Mouse (Mus musculus) ovary, postnatal 14 days (tissue): Measurements from ENCODE around the gene P4ha3.

Source experiments
- DNase-seq: peaks from one replicate; pipeline ENCODE4 v3.0.0; 2022; ENCODE audit warnings: low spot score

Gene P4ha3

DNA sequence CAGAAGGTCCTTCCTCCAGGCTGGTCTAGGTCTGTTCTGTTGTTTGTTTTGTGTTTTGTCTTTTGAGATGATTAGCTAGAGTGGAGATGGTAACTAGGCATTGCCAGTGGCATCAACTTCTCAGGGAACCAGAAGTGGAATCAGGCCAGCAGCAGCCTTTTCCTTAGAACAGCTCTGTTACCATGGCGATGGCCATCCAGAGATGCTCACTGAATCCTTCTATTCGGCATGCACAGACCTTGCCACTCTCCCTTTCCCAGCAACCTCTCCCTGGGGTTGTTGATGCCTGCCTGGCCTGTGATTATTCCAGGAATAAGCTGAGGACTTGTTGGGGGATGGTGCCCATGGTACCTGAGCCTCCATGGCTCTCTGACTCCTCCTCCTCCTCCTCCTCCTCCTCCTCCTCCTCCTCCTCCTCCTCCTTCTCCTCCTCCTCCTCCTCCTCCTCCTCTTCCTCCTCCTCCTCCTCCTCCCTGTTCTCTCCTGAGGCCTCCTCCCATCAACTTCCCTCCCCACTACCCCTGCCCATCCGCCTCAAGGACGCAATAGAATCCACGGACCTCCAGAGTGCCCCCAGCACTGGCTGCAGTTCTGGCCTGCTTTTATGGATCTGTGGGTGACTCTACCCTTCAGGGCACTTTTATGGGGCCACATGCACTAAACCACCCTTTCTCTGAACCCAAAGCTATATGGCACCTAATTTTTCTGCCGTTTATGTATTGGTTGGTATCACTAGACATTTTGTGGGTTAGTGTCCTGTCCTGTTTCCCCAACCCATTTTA is 22.7 kb downstream of the P4ha3 start:
- no peak for DNase-seq

DNA sequence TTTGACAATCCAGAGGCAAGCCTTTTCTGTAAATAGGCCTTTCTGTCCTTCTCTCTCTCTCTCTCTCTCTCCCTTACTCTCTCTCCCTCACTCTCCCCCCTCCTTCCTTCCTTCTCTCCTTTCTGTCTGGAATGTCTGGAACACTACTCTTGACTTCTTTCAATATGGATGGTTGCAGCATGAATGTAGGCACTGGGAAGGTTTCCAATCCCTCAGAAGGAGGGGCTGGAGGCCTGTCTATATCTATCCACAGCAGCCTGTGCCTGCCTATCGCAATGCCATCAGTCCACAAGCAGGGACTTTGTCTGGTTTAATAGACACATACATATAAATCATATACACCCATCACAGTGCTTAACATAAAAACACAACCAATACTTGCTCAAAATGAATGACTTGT is 23.9 kb downstream of the P4ha3 start:
- no peak for DNase-seq

DNA sequence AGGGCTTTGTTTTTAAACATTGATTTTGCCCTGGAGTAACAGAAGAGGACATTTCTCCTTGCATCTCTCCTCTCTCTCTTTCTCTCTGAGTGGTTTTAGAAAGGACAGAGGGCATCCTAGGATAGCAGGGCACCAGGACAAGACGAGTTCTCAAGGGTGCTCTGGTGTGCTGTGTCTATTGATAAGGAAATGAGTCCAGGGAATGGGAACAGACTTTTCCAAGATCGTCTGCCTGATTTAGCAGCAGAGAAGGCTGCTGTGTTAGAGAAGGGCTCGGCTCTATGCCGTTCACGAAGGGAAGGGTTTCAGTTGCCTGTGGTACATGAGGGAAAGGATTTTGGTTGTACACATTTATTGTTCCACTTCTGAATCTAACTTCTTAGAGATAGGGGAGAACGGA is 24.4 kb downstream of the P4ha3 start:
- no peak for DNase-seq

DNA sequence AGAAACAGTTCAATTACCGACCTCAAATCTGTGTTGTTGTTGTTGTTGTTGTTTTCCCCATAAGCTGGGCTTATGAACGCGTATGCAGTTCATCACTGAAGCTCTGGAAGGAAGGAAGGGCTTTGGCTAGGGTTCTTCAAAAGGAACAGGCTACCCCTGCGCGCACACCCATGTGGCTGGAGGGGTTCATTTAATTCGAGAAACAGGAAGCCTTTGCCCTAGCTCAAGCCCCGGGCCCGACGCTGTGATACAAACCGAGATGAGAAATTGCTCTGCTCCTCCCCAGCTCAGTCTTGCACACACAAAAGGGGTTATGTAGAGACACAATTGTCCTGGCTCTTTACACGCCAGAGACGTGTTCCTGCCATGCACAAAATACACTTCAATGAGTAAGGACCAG is 25.0 kb downstream of the P4ha3 start:
- no peak for DNase-seq

DNA sequence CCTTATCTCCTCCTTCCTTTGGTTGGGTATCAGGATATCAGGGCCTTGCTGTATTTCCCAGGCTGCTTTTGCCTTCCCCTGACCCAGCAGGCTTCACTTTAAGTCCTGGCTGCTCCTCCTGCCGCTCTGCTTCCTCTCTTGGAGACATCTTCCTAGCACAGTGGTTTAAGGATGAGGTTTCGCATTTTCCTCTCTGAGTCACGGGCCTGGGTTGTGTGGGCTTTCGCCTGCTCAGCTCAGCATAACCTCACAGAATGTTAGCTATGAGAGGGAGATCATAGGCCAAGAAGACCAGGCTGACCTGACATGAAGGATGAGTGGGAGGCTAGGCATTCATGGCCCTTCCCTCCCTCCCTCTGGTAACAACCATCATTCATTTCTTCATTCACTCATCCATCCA is 27.4 kb downstream of the P4ha3 start:
- DNase-seq = no peak

DNA sequence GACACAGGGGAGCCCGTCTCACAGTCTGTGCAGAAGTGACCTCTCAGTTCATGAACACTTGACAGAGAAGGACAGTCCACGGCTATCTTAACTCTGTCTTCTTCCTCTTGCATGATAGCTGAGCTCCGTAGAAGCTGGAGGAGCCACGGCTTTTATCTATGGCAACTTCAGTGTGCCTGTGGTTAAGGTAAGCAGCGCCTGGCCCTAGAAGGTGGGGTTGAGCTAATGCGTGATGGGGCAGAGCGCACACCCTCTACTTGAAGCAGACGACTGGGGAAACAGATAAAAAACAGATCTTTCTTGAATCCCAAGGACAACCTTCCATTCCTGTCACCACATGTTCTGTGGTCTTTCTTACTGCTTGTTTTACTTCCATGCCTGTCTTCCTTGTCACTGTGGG is 31.6 kb downstream of the P4ha3 start:
- DNase-seq = no peak

DNA sequence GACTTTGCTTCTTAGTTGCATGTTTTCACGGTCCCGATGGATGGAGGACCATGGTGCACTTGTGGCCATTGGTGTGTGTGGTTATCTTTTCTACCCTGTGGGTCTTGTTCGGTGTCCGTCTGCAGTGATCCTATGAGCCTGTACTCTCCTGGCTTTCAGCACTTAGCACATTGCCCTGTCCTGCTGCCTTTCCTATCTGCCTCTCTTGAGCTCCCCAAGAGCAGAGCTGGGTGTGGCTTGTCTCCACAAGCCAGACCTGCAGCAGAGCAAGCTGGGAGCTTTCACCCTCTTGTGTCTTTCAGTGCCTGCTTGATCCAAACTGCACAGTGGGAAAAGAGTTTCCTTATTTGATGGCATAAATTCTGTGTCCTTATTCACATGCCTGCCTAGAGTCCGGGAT is 32.2 kb downstream of the P4ha3 start:
- DNase-seq = no peak

DNA sequence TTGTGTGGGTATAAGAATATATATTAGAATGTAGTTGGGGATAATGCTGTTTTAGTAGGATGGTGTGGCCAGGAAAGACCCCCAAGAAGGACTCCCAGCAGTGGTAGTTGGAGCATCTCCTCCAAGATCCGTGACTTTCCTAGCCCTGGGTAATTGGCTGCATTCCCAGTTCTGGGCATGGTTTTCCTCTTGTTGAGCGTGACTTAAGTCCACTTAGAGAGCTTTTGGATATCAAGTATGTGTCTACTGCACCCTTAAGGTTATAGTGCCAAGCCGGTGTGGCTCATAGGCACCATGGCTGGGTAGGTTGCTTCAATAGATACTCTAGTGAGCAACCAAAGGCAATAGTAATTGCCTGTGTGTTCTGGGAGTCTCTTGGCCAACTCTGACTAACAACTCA is 38.4 kb downstream of the P4ha3 start:
- DNase-seq = no peak

DNA sequence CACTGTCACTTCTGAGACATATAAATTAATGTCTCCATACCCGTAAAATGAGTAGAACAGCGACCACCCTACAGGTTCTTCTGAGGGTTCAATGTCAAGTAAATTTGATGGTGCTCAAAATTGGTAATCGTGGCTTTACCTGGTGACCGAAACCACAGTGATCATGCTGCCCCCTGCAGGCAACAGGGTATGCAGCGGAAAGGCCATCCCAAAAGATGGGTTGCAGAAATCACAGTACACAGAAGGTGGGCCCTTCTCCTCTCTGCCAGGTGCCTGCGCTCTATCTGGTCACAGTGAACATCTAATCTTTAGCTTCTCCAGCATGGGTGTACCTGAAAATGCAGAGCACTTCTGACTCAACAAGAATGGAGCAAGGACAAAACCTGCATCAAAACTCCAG is 40.2 kb downstream of the P4ha3 start:
- DNase-seq = peak; percentile 43

DNA sequence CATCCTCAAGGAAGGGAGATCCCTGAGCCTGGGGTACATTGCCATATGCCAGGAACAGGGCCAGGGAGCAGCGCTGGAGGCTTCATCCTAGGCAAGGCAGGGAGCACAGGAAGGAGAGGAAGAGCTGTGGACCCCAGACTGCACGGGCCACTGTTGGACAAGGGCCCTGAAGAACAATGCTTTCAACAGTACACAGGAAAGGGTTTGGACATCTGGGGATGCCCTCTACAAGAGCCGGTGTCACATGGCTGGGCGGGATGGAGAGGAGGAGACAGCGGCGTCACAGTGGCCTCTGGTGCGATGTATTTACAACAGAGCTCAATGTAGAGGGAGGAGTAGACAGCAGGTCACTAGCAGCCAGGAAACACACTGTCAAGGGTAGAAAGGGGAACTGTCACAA is 42.2 kb downstream of the P4ha3 start:
- no peak for DNase-seq

DNA sequence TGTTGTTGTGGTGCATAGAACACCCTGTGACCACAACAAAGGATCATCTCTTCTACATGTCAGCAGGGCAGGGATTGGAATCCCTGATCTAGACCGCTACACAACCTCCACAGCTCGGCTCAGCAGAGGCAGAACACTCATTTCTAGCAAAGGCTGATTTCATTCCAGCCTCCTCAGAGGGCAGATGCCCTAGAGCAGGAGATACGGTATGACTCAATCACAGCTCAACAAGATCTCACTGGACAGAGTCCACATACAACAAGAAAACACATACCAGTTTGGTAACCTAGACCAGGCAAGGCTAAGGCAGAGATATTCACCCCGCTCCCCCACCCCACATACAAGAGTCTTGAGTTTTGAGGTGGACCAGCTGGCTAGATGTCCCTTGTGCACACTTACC is 43.3 kb downstream of the P4ha3 start:
- no peak for DNase-seq

DNA sequence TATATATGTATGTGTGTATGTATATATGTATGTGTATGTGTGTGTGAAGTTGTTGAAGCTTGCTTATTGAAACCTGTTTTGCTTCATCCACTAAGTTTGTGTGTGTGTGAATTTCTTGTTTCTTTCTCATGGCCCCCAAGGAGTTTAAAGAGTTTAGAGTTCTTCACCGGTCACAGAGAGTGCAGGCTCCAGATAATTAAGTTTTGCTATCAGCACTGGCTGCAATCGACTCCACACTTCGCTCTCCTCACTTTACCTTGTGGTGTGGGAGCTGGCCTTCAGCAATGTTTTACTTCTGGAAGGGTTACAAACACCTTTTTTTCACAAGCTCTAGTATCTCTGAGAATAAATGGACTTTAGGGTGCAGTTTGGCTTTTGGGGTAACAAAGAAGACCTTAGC is 45.9 kb downstream of the P4ha3 start:
- DNase-seq = no peak

DNA sequence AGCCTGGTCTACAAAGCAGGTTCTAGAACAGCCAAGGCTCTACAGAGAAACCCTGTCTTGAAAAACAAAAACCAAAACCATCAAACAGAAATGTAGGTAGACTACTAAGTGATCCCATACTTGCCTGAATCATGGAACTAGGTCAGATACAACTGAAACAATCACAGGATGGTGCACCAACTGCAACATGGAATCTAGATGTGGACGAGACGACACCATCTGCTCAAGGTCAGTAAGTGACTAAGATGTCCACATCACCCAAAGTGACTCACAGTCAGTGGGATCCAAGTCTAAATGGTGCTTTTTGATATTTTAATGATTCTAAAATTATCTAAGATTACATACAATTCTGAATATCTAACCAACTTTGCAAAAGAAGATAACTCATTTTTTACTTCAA is 50.6 kb downstream of the P4ha3 start:
- DNase-seq = no peak

DNA sequence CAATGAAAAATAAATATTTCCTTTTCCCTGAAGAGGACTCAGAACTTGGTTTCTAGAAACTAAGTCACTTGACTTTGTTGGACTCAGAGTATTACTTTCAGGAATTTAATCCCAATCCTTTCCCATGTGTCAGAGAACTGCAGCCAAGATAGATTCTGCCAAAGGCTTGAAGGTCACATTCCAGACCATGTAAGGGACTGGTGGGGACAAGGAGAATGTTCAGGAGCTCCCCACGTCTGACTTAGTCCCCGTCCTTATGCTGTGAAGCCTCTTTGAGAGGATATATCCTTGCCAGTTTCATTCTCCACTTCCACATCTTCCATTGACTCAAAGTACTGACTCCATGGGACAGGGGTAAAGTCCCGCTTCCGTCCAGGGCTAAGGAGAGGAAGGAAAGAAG is 69.7 kb downstream of the P4ha3 start:
- no peak for DNase-seq

DNA sequence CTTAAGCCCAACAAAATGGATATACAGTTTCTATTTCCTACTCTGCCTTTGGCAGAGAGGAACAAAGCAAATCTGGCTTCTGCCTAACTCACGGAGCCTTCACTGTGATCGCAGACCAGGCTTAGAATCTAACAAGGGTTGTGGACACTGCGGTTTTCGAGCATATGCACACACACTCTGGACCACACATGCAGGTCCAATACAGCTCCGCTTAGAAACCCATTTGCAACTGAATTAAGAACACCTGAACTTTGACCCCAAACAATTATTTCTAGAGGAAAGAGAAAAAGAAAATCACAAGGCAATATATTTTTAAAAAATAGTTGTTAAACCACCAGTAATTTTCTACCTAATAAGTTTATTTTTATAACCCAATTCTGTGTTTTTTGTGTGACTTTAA is 71.0 kb downstream of the P4ha3 start:
- DNase-seq = no peak

DNA sequence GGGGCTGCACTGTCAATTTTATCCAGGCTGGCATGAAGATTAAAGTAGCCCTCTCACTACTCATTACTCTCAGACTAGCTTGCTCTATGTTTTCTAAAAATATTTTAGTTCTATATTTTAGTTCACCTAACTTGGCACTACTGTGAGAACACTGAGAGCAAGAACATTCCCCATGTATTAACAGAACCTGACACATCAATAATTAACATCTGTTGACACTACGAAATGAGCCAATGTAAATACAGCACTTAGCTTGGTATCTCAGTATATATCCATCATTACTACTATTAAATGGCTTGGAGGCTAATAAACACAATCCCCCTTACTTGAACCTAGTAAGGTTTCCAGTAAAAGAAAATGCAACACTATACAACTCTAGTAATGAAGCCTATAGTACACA is 71.4 kb downstream of the P4ha3 start:
- no peak for DNase-seq

DNA sequence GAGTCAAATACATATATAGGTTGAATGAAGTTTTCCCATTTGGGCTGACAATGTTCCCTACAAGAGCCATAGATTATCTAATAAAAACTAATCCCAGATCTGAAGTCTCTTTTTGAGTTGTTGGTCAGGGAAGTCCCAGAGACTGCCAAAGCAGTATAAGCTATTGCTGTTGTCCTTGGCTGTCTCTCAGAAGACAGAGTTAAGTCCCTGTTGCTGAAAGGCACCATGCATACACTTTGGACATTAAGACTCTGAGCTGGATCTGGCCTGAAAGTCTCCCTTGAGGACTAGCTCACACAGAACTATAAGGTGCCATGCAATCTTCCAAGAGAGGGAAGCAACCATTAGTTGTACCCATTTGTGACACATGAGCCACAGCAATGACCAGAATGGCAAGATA is 72.5 kb downstream of the P4ha3 start:
- DNase-seq = no peak

DNA sequence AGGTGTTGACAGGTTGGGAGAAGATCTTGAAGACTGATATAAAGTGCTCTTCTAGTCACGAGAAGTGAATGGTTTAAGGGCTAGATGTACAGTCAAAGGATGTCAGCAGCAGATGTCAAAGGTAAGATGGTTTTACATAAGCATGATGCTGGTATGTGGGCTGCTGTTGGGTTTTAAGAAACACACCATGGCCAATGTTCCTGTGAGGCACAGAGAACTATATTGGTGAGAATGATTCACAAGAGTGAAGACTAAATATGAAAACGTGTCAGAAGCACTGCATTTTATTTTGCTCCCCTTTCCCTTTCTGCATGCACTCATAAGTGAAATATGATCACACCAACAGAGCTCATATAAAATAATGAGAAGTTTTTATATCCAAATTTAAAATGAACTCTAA is 77.8 kb downstream of the P4ha3 start:
- no peak for DNase-seq

DNA sequence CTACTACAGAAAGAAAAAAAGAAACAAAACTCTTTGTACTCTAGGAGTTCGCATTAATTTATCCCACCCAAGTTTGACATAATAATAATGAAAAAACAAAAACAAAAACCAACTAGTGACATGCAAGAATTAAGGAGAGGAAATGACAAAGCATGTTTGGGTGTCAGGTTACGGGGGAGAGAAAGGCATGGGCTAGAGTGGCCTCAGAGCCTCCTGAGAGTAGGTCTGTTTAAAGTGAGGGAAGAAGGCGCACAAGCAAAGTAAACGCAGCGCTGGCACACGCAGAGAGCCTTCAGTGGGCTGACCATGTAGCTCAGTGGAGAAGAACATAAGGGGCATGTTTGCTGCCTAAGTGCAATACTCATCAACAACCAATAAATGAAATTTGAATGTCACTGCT is 79.6 kb downstream of the P4ha3 start:
- DNase-seq = no peak
